Mouse (Mus musculus) lung, postnatal 25 days (tissue): ENCODE data around the gene Ilk.
"Not testable (repeated sequence)": the region's sequence is repeated elsewhere in the genome, so short reads cannot be mapped to it uniquely, and the experiment has no call there.

ENCODE experiments used
- DNase-seq: peaks from one replicate; pipeline ENCODE4 v3.0.0; 2022; ENCODE audit warnings: low spot score

Gene Ilk

DNA sequence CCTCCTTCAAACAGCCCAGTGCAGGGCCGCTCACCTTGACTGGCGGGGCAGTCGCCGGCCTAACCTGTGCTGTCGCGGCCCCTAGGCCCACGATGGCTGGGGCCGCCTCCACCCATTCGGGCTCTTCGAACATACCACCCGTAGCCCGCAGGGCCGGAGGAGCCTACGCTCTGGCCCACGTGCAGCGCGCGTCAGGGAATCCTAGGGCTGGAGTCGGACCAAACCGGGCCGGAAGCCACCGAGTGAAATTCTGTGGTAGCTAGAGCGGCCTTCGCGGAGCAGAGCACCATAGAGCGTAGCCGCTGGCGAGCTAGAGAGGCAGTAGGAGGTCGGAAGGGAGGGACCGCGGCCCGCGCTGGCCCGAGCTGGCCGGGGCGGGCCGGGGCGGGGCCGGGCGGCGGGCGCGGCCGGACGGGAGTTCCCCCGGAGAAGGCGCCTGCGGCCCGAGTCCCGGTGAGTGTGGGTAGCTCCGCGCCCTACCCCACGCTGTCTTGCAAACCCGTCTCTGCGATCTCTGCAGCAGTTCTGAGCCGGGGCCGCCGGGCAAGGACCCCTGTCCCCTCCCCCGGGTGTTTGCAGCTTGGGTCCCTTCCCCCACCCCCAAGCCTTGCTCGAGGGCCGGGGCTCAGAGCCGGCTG is at the start of gene Ilk:
Gene Ilk, plus strand, starts transcription at position 329 of the 638 bp plus-strand sequence.
- peak; percentile 96 for DNase-seq

DNA sequence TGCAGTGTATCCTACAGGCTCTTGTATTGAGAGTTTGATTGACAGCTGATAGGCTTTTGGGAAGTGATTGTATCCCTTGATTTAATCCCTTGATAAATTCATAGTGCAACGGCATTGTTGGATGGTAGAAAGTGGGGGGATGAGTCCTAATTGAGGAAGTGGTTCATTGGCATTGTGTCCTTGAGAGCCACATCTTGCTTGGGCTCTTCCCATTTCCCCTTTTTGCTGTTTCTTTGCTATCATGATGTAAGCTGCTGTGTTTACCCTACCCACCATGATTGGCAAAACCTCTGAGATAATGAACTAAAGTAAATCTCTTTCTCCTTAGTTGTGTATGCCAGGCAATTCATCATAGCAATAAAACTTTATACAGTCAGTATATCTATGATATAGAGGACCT is 45.5 kb upstream of the Ilk start:
- no peak for DNase-seq

DNA sequence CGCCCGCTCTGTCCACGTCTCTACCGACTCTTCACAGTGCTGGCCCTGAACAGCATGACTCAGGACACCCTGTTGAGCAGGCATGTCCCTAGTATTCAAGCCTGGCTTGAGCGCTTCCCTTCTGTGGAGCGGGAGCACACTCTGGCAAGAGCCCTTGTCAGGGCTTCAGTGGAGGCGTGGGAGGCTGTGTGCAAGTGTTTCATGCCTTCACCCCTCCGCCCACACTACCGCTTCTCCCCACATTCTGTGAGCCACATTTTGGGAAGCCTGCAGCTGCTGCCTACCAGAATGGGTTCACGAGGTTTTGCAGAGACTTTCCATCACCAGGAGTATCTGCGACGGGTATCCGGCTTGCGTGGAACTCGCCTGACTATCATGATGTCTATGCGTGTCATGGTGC is 33.2 kb upstream of the Ilk start:
- no peak for DNase-seq

DNA sequence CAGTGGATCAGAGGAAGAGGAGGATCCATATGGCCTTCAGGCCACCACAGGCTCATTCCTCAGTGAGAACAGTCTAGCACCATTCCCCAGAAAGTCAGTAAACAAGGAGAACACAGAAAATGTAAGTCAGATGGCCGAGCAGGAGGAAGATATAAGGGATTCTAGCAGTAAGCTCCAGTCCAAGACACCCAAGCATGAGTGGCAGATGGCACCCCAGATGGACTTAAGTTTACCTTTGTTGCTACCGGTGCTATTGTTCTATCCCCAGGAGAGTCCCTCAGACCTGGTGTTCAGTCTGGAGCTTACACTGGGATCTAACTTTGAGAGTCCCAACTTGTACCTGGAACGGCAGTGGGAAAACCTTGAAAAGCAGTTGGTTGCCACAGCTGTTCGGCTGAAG is 32.6 kb upstream of the Ilk start:
- no peak for DNase-seq

DNA sequence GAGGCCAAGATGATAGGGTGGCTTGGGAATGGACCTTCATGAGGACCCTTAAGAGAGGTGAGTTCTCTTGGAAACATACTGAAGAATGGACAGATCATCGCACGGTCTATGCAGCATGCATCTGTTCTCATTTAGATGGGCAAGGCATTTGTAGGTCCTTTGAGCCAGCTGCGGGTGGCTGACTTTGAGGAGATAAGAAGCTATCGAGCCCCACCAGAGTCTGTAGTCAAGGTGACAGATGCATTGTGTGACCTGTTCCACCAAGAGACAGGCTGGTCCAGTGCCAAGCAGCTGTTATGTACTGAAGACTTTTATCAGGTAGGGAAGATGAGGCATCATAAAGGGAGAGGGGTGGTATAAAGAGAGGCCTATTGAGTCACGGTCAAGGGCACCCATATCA is 27.7 kb upstream of the Ilk start:
- no peak for DNase-seq

DNA sequence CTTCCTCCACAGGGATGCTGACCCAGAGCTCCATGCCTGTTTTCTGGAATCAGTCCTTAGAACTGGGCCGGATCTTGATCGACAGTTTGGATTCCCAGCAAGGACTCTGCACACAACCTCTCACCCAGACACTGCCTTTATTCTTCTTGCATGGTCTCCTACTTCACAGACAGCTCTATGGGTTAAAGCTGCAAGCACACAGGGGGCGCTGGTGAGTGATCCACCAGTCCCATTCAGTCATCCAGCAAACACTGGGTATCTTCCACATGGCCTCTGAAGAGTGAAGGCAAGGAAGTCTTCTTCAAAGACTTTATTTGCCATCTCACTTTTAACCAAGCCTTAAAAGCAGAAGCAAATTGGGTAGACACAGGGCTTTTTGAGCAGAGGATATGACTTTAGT is 21.0 kb upstream of the Ilk start:
- DNase-seq: no peak

DNA sequence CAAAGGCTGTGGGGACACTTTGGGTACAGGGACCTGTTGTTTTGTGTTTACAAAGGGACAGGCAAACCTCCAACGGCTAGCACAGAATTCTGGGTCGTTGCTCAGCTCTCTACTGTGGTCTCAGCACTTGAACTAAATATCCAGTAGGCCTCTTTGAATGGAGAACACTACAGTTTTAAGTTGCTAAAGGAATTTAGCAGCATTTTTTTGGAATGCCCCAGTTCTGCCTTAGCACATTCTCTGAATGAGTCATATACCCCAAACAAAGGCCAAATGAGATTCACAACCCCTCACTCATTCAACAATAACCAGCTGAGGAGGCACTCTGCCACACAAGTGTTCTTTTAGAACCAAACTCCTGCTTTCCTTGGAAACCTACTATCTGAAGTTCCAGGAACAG is 14.5 kb upstream of the Ilk start:
- no peak for DNase-seq

DNA sequence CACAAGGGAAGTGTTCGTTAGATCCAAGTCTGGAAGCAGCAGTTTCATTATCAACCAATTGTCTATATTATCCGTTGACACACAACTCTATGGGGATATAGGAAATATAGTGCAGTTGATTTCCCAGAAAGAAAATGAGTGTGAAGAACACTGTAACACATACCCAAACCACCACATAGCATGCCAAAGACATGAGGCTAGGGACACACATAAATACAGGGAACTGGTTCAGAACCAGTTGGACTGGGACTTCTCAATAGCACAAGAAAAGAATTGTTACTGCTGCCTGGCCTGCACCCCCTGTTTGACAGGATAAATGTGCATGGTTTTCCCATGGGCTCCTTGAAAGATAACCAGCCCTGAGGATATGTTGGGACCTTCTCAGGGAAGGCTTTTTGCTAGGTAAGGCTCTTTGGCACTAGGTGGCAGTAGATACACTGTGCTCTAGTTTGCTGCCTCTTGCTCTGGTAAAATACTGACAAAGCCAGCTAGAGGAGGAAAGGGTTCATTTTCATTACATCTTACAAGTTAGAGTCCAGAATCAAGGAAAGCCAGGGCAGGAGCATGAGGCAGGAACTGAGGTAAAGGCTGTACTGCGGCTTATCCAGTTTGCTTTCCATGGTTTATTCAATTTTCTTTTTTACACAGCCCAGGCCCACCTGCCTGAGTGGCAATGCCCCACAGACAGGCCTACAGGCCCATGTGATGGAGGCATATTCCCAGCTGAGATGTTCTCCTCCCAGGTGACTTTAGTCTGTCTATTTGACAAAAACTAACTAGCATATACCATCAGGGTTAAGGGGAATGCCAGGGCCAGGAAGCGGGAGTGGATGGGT is 10.0 kb upstream of the Ilk start:
- DNase-seq: peak; percentile 79

DNA sequence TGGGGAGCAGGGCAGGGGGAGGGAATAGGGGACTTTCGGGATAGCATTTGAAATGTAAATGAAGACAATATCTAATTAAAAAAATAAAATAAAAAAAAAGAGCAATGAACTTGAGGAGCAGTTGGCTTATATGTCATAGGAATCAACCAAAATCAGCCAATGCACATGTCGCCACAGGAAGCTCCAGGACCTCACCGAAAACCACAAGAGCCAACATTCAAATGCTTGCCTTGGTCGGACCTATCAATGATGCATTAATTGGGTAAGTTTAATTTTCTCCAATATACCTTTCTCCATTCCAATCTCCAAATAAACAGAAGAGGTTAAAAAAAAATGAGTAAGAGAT is 9.4 kb upstream of the Ilk start:
- DNase-seq: no peak

DNA sequence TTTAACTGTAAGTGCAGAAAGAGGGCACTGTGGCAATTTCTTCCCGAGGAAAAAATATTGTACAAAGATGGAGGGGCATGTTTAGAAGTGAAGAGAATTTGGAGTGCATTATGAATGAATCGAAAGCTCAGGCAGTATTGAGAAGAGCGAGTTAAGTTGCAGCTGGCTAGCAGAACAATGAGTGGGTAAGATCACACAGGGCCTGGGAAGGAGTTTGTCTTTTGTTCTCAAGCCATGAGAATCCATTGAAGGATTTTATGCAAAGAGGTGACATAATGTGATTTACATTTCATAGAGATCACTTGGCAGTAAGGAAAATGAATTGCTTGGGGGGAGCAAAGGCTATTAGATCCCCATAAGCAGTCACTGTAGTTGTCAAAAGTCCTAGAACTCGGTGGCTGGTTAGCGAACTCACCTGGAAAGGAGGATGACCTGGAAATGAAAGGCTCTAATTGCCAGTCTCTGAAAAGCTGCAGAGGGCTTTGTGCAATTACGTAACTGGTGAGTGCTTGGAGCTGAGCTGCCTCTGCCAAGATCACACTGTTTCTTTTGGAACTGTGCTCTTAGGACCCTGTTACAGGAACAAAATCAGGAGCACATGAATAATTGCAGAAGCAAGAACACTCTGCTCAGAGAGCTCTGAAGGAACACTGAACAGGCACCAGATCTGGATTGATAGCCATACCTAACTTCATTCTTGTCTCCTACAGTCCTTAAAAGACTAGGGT is 7.5 kb upstream of the Ilk start:
- DNase-seq: peak; percentile 53

DNA sequence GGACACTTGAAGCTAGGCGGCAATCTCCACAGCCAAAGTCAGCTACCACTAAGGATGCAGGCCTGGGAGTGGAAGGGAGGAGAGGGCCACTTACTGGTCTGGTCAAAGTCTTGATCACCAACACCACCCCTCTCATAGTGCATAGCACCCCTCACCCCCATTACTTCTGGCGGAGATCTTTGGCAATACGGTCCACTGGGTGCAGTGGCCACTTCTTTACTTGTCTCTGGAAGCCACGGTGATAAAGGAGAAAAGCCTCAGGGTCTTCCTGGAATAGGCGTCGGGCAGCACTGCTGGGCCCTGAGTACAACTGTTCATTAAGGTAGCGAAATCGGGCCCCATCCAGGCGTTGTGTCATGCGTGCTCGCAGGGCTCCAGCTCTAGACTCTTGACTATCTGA is 2.6 kb upstream of the Ilk start:
- DNase-seq: no peak

DNA sequence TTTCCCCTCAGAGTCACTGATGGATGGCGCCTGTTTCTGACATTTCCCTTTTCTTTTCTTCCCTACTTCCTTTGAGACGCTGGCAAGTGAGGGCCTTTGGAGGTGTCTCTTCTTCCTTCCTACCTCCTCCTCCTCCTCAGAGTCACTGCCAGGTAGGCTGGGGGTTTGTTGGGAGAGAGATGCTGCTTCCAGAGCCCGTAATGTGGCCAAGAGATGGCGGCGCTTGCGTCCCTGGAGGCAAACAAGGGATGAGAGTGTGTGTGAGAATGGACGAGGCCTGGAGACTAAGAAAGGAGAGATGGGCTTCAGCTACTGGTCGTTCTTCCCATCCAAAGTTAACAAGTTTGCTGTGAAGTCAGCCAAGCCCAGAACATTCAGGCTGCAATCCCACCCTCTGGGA is 1.6 kb upstream of the Ilk start:
- no peak for DNase-seq

DNA sequence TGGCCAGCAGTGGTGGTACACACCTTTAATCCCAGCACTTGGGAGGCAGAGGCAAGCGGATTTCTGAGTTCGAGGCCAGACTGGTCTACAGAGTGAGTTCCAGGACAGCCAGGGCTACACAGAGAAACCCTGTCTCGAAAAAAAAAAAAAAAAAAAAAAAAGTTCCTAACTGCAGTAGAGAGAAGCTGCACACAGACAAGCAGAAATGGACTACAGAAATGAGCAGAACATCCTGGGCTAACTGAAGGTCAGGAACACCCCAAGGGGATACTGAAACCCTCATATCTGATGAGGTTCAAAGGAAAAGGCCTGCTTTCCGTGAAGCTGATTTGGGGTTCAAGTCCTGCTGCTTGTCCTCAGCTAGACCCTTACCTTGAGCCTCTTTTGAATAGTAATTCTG is 928 bp upstream of the Ilk start:
- DNase-seq: not testable (repeated sequence)

DNA sequence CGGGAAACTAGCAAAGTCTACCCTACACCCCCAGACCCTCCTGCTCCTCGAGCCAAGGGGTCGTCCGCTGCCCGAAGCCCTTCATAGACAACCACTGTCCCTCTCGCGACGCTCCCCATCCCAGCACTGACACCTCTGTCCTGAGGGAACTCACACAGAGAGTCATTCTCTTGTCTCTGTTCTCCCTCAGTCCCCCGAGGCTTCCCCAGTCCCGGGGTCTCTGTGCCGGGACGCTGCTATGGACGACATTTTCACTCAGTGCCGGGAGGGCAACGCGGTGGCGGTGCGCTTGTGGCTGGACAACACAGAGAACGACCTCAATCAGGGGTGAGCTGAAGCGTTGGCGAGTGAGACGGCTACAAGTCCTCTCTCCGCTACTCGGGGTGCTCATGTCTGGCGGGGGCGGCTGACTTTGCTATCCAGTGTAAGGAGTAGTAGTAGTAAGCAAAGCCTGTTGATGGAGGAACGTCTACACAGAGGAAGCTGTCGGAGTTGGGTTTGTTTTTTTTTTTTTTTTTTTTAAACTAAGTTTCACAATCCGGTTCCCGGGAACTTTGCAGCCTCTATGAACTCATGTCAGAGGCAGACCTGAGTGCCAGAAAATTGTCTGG is 624 bp downstream of the Ilk start, which contains the start of gene Rrp8:
Gene Rrp8, minus strand, starts transcription at position 475 of the 611 bp plus-strand sequence.
- DNase-seq: peak; percentile 24

DNA sequence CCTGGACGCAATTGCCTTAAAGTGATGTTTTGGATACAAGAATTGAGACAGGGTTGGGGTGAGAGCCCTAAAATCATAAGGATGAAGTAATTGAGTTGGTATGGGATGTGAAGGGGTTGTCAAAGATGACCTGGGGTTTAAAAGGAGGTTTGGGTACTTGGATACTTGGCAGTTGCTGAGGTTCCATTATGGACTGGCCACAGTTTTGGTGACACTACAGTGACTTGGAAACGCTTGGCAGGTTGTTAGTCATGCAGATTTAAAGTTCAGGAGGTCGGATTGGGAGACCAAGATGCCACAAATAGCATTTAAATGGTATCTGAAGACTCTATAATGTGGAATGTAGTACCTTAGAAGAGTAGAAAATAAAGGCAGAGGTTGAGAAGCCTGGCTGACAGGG is 1.3 kb downstream of the Ilk start:
- DNase-seq: no peak

DNA sequence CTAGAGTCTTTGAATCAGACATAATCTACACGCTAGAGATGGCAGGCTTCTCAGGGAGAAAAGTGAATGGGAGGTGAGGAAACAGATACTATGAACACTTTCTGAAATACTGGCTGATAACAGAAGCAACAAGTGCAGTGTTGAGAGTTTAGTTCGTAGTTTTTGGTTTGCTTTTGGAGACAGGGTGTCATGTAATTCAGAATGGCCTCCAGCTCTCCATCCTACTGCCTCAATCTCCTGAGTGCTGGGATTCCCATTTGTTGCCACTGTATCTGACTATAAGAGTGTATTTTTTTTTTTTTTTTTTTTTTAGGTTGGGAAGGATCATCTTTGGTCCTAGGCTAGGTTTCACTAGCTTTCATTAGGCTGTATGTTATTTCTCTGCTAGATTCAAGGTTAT is 1.9 kb downstream of the Ilk start:
- no peak for DNase-seq

DNA sequence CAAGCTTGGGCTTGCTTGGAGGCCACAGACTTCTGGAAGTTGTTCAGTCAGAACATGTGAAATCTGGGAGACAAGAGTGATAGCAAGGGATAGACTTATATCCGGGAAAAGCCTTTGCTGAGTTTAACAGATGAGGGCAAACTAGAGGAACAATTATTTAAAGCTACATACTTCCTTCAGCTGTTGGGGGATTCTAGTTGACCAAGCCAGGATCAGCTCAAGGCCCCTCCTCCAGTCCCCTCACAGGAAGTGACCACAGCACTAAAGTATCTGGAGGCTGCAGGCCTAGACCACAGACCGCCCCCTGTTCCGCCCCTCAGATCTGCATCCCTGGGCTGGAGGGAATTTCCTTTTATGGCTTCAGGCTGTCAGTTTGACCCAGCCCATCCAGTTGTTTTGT is 2.6 kb downstream of the Ilk start:
- DNase-seq: peak; percentile 83

DNA sequence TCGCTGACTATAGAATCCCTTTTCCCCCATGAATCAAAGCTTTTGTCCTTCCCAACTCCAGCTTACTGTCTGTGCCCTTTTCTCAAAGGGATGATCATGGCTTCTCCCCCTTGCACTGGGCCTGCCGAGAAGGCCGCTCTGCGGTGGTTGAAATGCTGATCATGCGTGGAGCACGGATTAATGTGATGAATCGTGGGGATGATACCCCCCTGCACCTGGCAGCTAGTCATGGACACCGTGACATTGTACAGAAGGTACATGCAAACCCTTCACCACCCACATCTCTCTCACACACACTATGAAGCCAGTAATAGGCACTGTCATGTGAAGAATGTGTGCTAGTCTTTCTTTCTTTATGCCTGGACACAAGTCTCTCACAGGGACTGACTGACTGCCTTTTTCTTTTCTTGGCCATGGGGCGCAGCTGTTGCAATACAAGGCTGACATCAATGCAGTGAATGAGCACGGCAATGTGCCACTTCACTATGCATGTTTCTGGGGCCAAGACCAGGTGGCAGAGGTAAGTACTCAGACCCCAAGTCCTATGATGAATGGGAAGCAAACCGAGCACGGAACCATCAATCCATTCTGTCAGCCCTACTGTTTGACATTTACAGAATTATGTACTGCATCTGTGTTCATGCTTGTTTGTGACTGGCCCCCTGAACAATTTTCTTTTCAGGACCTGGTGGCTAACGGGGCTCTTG is 3.9 kb downstream of the Ilk start:
- DNase-seq: no peak

DNA sequence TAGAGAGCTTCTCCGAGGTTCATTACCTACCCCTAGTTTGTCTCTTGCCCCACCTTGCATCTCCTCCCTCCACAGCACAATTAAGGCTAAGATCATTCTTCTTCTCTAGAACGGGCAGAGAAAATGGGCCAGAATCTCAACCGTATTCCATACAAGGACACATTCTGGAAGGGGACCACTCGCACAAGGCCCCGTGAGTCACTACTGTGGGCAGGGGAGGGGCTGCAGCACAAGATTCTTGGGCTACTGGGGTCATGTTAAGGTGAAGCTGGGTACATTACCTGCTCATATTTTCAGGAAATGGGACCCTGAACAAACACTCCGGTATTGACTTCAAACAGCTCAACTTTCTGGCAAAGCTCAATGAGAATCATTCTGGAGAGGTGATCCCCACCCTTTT is 4.5 kb downstream of the Ilk start:
- DNase-seq: no peak

DNA sequence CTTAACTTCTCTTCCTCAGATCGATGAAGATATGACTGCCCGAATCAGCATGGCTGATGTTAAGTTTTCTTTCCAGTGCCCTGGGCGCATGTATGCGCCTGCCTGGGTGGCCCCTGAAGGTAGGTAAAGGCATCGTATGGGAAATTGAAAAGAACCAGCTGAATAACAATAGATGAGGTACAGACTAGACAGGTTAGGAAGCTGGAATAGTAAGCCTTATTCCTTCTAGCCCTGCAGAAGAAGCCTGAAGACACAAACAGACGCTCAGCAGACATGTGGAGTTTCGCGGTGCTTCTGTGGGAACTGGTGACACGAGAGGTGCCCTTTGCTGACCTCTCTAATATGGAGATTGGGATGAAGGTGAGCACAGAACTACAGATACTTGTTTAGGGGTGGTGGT is 5.6 kb downstream of the Ilk start:
- DNase-seq: no peak

DNA sequence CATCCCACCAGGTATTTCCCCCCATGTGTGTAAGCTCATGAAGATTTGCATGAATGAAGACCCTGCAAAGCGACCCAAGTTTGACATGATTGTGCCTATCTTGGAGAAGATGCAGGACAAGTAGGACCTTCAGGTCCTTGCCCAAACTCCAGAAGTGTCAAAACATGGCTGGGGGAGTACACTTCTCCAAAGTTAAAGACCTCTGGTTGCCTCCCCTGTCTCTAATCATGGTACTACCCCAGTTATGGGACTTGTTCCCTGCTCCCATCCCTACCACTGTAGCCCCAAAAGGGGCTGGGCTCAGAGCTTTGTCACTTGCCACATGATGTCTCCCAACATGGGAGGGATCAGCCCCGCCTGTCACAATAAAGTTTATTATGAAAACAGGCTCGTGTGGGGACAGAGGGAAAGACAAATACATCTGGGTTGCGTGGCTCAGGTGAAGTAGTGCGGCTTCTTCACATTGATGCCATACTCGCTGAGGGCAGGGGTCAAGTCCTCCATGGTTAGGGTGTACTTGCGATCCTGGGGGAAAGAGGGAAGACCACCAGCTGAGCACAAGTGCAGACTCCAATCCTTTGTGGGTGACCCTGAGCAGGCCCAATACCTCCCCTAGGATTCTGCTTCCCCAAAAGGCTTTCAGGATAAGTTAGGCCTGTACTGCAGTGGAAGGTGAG is 6.3 kb downstream of the Ilk start:
- not testable (repeated sequence) for DNase-seq
